Mouse (Mus musculus) common myeloid progenitor, adult 5-6 weeks (primary cell): ENCODE measurements around the gene Cd200r3. TPM values are rescaled to one million over a fixed set of nuclear protein-coding genes. Genes with fewer than 3 reads are reported as not detected.

ENCODE experiments used
- ATAC-seq: replicated peaks from 2 replicates; pipeline ENCODE4 v1.8.0; 2016; ENCODE audit warnings: low read depth, mild to moderate bottlenecking, moderate TSS enrichment, inconsistent platforms; ENCODE audit not compliant: poor library complexity, severe bottlenecking
- total RNA-seq: library from RNA; stranded (forward); fragments of 200-1000, 187-1606 nt; gene quantifications from 2 replicates; pipeline ENCODE4 v1.2.3, GENCODE M21; 2017

The Cd200r3 gene
- total RNA-seq, 1 experiment from 2014 or later: 0.14 TPM

DNA sequence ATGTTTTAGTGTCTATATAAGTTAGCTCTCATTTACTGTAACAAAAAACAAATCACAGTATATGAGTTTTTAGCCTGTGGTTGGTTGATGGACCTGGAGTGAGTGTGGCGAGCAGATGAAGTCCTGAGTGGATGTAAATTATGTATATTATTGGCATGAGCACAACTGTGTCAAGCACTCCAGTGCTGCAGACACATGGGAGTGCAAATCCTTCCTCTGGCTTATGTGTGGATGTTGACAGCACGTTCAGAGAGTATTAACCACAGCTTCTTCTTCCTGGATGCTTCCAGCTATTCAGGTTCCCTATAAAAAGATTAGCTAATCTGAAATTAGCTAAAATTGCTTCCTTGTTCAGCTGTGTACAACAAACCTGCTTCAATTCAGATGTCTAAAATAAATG lies 42.6 kb downstream of the Cd200r3 start:
- peak; percentile 51; the same call in 1 of the 2 replicates for ATAC-seq

GRCm38 (mm10) chr16:44988667-44989357 lies 45.3 kb downstream of the Cd200r3 start:
- peak; percentile 64 for ATAC-seq

DNA sequence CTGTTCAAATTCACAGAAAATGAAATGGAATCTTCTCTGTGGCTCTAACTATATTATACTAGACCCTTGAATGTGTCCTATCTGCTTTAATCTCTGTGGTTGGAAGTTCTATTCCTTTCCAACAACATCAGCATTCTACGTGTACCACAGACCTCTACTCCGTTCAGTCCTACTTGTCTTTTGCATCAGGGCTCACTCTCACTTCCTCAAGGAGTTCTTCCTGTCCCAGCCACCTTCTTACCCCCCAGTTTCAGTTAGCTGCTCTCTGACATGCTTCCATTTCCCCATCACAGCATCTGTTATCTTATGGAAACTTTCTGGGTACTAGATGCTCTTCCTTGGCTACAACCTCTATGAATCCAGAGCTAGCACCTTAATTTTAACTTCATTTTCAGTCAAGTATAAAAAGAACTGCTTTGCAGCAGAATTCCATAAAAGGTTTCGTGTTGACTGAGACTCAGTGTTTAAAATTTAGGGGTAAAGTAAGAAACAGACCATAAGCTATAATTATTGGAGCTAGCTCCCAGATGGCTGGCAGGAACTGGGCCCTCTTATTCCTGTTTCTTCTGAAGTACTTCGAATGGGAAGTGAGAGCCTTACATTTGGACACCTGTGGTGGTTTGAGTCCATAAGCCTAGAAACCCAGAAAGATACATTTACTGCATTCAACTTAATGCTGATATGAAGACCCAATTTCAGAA lies 50.0 kb downstream of the Cd200r3 start:
- ATAC-seq: peak; percentile 85

DNA sequence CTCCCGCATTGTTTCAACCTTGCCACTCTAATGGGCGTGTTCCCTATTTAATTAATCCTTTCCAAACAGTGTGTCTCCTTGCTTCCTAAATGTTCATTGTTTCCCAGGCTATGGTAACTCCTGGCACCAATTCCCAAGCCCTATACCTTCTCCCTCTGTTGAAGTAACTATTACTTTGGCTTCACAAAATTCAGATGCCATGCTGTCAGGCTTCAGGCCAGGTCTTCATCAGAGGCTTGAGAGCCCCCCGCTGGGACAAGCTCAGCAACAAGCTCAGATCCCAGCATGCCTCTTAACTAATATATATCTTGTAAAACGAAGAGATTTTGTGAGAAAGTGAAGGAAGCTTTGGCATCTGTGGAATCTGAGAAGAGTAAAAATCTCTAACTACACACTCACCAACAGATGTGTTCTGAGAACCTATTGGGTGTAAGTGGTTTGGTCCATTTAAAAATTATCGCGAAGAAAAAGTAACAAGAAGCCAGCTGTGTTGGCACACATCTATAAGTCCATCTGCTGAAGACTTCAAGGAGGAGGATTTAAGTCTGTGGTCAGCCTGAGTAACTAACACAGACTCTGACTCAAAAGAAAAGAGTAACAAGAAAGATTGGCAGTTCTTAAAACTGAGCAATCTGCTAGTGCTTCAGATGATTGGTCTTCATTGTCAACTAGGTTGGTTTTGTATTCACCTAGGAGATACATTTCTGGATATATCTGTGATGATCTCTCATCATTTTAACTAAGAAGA lies 50.9 kb downstream of the Cd200r3 start:
- ATAC-seq: no peak

- ATAC-seq: no peak
These were observed 51.6 kb downstream of the Cd200r3 start for GRCm38 (mm10) chr16:44995111-44995510.

DNA sequence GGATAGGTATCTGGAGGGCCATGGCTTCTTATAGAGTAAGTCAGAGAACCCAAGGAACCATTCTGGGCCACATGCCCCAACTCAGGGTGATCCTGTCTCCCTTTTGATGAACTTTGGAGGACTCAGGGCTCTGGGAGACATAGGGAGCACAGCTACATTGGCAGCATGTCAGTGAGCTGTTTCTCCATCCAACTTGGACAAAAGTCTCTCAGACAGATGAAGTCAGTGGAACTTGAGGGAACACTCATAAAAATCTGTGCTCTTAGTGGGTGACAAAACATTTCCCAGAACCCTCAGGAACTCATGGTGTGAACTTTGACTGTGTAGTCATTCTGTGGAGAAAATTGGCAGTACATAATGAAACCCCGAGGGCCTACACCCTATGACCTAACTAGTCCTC lies 53.2 kb downstream of the Cd200r3 start:
- no peak for ATAC-seq

DNA sequence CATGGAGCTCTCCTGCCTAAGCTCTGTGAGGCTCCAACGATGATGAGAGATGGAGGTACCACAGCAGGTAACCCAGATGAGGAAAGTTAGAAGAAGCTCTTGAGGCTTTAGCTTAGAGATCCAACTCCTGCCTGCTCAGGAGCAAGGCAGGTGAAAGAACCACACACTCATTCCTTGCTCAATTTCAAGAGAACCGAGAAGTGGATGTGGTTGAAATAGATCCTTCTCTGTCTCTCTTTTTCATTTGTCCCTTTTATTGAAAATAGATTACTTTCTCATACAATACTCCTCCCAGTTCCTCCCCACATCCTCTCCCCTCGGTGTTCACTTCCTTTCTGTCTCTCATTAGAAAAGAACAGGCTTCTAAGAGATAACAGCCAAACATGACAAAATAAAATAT lies 56.1 kb downstream of the Cd200r3 start:
- ATAC-seq: 0 out of 2 replicates have a peak, but pooled peaks have one; percentile 18

- ATAC-seq: peak; percentile 83
These were observed 61.0 kb downstream of the Cd200r3 start for GRCm38 (mm10) chr16:45004443-45004842.

- peak; percentile 66 for ATAC-seq
These were observed 61.8 kb downstream of the Cd200r3 start for GRCm38 (mm10) chr16:45005280-45005679.

DNA sequence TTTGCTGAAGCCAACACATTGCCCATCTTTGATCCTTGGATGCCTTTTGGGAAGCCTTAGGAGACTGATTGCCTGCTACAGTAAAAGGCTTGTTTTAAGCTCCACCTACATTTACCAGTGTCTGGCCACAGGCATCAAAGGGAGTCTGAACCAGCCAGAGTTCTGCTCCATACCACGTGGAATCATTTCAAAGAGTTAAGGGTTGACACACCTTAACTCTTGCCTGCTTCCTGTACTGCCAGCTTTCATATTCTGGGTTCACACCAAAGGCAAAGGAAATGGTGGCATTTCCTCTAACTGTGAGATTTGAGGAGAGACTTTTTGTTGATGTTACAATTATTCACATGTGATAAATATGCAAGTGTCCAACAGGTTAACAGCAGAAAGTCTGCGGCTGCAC lies 63.5 kb downstream of the Cd200r3 start:
- no peak for ATAC-seq

DNA sequence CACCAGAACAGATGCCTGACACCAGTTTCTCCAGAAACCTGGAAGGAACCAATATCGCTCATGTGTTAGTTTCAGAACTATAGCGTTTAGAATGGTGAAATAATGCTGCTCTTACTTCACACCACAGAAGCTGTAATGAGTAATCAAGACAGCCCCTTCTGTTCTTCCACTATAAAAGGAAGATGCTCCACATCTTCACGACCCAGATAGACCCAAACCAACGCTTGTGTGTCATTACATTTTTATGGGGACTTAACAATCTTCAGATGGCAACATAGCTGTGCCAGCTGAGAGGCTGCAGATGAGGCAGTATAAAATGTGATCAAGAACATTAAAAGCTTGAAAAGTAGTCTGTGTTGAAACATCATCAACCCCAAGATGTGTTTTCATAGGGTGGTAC lies 64.3 kb downstream of the Cd200r3 start:
- ATAC-seq: no peak

- no peak for ATAC-seq
These were observed 66.2 kb downstream of the Cd200r3 start for GRCm38 (mm10) chr16:45009634-45010033.

- no peak for ATAC-seq
These were observed 72.1 kb downstream of the Cd200r3 start for GRCm38 (mm10) chr16:45015591-45015990.

DNA sequence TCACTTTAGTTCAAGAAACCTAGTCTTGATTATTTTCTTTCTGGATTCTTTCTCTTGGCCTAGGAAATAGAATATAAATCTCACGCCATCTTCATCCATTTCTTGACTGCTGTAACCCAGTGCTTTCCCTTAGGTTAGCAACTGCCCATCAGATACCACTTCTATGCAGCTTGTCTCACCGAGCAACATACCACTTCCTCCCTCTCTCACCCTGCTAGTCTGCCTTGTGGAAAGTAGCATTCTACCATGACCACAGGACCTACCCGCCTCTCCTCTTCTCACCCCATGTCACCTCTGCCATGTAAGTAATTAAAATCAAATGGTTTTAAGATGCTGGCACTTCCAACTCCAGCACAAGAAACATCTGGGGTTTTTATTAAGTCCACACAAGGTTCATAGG lies 73.0 kb downstream of the Cd200r3 start:
- ATAC-seq: peak; percentile 90

- peak; percentile 45 for ATAC-seq
These were observed 75.4 kb downstream of the Cd200r3 start for GRCm38 (mm10) chr16:45018868-45019267.

GRCm38 (mm10) chr16:45020055-45020454 lies 76.6 kb downstream of the Cd200r3 start:
- ATAC-seq: no peak

GRCm38 (mm10) chr16:45020669-45021309 lies 77.3 kb downstream of the Cd200r3 start:
- no peak for ATAC-seq

GRCm38 (mm10) chr16:45021443-45021842 lies 78.0 kb downstream of the Cd200r3 start:
- ATAC-seq: no peak; the same call in 1 of the 2 replicates

GRCm38 (mm10) chr16:45023904-45024303 lies 80.4 kb downstream of the Cd200r3 start:
- peak; percentile 64 for ATAC-seq

- ATAC-seq: peak; percentile 92
These were observed 81.8 kb downstream of the Cd200r3 start for GRCm38 (mm10) chr16:45025321-45025720.
